Mouse (Mus musculus) forebrain, embryonic 10.5 days (tissue): Measurements from ENCODE around the gene Actr10. TPM values are rescaled to one million over a fixed set of nuclear protein-coding genes. Genes with fewer than 3 reads are reported as not detected.

ENCODE experiments used
- DNase-seq: peaks from one replicate; pipeline ENCODE4 v3.0.0-alpha.2; 2017; ENCODE audit warnings: low spot score; ENCODE audit errors: extremely low spot score
- H3K27ac ChIP-seq: fragments of 300-500 bp; sonication (generic); 2 replicates; pipeline ENCODE4 v1.5.1; 2016; ENCODE audit warnings: mild to moderate bottlenecking
- H3K27me3 ChIP-seq: fragments of 300-500 bp; sonication (generic); 2 replicates; pipeline ENCODE4 v1.6.1; 2016; ENCODE audit warnings: mild to moderate bottlenecking; ENCODE audit not compliant: poor library complexity, severe bottlenecking
- H3K36me3 ChIP-seq: fragments of 300-500 bp; sonication (generic); replicated peaks from 2 replicates; pipeline ENCODE4 v1.6.1; 2016; ENCODE audit warnings: mild to moderate bottlenecking, moderate library complexity
- H3K4me1 ChIP-seq: fragments of 300-500 bp; sonication (generic); 2 replicates; pipeline ENCODE4 v1.6.1; 2016
- H3K4me3 ChIP-seq: fragments of 300-500 bp; sonication (generic); 2 replicates; pipeline ENCODE4 v1.5.1; 2016; ENCODE audit warnings: mild to moderate bottlenecking, moderate library complexity
- H3K9me3 ChIP-seq: fragments of 300-500 bp; sonication (generic); 2 replicates; pipeline ENCODE4 v1.6.1; 2016; ENCODE audit warnings: mild to moderate bottlenecking, moderate library complexity
- WGBS: fragments of 180-500 bp; shearing (Covaris S2); methylation state at CpG from one replicate; pipeline ENCODE4 v1.1.7; 2016; 5-methylcytosine and 5-hydroxymethylcytosine counted together
- polyA plus RNA-seq: library from polyadenylated mRNA; unstranded; fragments of >200 nt; fragmentation: Nextera tagmentation; extraction: Ambion mirVana; gene quantifications from 2 replicates; pipeline ENCODE4 v1.2.1, GENCODE M21; 2016

The Actr10 gene
- polyA plus RNA-seq, 1 experiment from 2014 or later = 217 TPM

DNA sequence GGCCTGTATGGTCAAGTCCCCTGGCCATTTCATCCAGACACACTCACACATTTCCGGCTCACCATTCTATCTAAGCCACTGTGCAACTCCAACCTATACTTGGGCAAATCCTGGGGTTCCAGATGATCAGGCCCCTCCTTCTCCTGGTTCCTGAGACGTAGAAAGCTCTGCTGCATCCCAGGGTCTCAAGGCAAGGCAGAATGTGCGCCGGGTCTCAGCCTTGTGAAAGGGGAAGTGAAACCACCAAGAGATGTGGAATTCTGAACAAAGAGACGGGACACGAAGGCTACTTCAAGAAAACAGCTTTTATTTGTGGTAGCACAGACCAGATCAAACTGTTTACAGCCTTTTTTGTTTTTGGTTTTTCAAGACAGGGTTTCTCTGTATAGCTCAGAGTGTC, 68.5 kb downstream of the Actr10 start:
- H3K4me1 ChIP-seq = no peaks in the 10 kb centered on the region
- 98% methylated on average over 6 of the region's 6 CpGs for WGBS
- no peak overlapping the region for H3K27ac ChIP-seq
- H3K9me3 ChIP-seq = no peaks in the 10 kb centered on the region
- no peaks in the 10 kb centered on the region for H3K27me3 ChIP-seq
- no peak for DNase-seq
- H3K4me3 ChIP-seq = no peak overlapping the region
- H3K36me3 ChIP-seq = peaks cover 90% of the 10 kb centered on the region

DNA sequence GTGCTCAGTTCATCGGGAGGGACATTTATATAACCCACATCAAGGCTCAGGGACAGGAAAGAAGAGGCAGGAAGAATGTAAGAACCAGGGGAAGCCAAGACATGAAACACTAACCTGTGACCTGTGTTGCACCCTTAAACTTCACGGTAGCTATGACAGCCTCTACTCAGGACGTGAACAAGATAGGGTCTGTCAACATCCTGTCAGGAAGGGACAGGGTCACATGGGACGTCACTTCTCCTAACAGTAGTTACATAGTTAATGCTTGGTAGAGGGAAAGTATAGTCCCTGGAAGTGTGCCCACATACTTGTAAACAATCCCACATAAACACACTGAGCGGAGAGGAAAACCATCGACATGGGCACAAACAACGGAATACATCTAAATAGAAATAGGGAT, 69.2 kb downstream of the Actr10 start:
- Histone ChIP-seq H3K27me3 (no peaks in the 10 kb centered on the region), H3K4me1 (no peaks in the 10 kb centered on the region), H3K9me3 (no peaks in the 10 kb centered on the region), H3K36me3 (peaks cover 93% of the 10 kb centered on the region), H3K27ac (no peak overlapping the region), H3K4me3 (no peak overlapping the region)
- 92% methylated on average over 7 of the region's 7 CpGs for WGBS
- no peak for DNase-seq

DNA sequence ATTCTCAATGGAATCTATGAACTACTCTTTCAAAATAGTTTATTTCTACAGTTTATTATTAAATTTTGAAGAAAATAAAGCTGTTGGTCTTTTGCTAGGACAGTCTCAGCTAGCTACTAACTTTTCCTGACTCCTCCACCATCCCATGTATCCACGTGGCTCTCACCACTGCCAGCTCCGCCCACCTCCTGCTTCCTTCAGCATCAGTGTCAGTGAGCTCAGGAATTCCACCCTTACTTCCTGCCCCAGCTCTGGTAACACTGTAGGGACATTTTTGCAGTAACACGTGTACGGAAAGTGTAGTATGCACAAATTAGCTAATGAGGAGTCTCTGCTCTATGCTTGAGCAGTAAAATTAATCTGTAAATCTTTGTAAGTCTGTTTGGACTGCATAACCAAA, 72.1 kb downstream of the Actr10 start:
- Histone ChIP-seq H3K9me3 (no peaks in the 10 kb centered on the region), H3K27ac (no peak overlapping the region), H3K36me3 (peaks cover 83% of the 10 kb centered on the region), H3K4me3 (no peak overlapping the region), H3K4me1 (peaks cover 18% of the 10 kb centered on the region), H3K27me3 (no peaks in the 10 kb centered on the region)
- no peak for DNase-seq
- WGBS = 71% methylated on average over 4 of the region's 4 CpGs

Other genes starting within 250 kb of the Actr10 start
- 25.1 and 27.8 TPM in 2 replicates for gene Frmd6, start 112.3 kb upstream of the Actr10 start, polyA plus RNA-seq
- gene Psma3, start 36.8 kb downstream of the Actr10 start, polyA plus RNA-seq = 659 and 664 TPM in 2 replicates
- 22.7 and 28.3 TPM in 2 replicates for gene Arid4a, start 78.1 kb downstream of the Actr10 start, polyA plus RNA-seq
- not detected in 2 replicates for gene Tomm20l, start 173.6 kb downstream of the Actr10 start, polyA plus RNA-seq
- 82.4 and 86.8 TPM in 2 replicates for gene Timm9, start 198.8 kb downstream of the Actr10 start, polyA plus RNA-seq
- gene 2700049A03Rik, start 199.0 kb downstream of the Actr10 start, polyA plus RNA-seq = 17.5 and 18.5 TPM in 2 replicates